Mouse (Mus musculus) c-Kit-positive CD71-positive TER-119-positive erythroid progenitor cells, embryonic 14.5 days (primary cell): Measurements from ENCODE around the gene Pld6.
"Not testable (repeated sequence)": the region's sequence is repeated elsewhere in the genome, so short reads cannot be mapped to it uniquely, and the experiment has no call there.

Source experiments
- DNase-seq: peaks from one replicate; pipeline ENCODE4 v3.0.0-alpha.2; 2013; ENCODE audit warnings: low spot score

Pld6 gene

GRCm38 (mm10) chr11:59746614-59747013 is 40.8 kb downstream of the Pld6 start:
- peak; percentile 21 for DNase-seq

DNA sequence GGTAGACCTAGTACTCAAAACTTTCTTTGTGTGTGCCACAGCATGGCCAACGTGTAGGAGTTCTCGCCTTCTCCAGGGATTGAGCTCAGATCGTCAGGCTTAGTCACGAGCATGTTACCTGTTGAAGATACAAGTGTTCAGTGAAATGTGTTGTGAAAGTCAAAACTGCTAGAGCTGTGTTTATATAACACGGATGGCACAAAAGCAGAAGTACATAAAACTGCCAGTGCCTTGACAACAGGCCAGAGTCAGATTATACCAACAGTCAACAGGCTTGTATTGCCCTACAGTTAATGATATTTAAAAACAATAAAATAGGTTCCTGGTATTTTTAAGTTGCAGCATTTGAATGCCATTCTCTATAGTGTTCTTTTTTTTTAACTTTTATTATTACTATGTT is 41.6 kb downstream of the Pld6 start:
- DNase-seq = no peak

- DNase-seq = no peak
Measured at GRCm38 (mm10) chr11:59744374-59744773, 43.1 kb downstream of the Pld6 start.

- DNase-seq = no peak
Measured at GRCm38 (mm10) chr11:59743712-59744111, 43.7 kb downstream of the Pld6 start.

GRCm38 (mm10) chr11:59743307-59743706 is 44.1 kb downstream of the Pld6 start:
- DNase-seq = no peak

- DNase-seq = no peak
Measured at GRCm38 (mm10) chr11:59741915-59742314, 45.5 kb downstream of the Pld6 start.

DNA sequence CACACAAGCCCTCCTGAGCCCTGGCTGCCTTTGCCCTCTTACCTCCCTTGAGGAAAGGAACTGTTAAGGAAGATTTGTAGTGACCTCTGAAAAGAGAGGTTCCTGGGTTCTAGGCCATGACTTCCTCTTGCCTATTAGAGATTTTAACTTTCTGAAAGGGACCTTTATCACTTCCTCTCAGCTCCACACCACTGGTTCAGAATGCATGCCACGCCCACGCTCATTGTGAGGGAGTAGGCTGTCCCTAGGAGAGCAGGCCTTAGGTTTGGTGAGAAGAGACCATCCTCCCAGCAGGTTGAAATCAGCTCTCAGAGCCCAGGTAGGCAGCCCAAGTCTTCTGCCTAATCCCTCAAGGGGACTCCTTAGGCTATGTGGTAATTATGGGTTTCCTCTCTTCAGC is 47.4 kb downstream of the Pld6 start:
- DNase-seq = no peak

DNA sequence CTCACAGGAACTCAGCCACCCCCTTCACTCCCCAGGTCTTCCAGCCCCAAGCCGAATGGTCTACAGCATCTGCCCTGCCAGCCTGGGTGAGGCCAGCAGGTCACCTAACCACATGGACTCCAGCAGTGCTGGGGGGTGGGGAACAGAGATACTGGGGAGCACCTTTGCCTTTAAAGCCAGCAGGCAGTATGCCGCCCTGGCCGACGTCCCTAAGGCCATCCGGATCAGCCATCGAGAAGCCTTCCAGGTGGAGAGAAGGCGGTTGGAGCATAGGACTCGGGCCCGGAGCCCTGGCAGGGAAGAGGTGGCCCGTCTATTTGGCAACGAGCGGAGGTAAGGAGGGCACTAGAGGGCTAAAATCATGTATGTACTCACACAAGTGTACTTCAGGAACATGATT is 50.2 kb downstream of the Pld6 start:
- DNase-seq = no peak

DNA sequence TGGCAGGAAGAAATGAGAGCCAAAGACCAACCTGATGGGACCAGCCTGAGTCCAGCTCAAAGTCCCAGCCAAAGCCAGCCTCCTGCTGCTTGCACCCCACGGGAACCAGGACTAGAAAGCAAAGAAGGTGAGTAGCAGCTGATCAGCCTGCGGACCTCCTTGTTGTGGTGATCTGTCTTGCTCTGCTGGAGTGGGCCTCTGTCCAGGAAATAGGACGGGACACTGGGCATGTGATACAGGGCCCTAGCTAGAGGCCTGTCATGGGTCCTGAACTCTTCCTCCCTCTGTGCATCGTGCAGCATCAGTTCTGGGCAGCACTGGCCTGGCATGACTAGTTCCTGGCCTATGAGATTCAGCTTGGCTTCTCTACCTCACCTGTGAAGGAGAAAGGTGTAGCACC is 51.5 kb downstream of the Pld6 start:
- not testable (repeated sequence) for DNase-seq

DNA sequence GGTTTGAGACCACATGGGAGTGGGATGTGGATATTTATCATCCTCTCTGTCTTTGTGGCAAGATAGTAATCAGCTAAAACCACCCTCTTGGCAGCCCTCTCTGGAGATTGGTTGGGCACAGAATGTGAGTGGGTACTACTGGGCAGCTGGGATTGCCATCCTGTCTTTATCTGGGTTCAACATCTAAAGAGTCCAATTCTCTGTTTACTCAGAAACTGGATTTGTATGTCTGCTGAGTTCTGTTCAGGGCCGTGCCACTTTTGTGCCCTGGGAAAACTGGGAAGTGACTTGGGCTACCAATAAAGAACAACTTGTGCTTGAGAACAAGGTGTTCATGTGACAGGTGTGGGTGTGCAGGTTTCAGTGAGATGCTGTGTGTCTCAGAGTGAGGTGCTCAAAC is 53.1 kb downstream of the Pld6 start:
- DNase-seq = no peak
